Mouse (Mus musculus) urinary bladder, postnatal 36 days (tissue): Measurements from ENCODE around the gene Cmtm8.

Experiments
- DNase-seq, 2 experiments: peaks; one replicate each; pipeline ENCODE4 v3.0.0; 2022; ENCODE audit warnings: low spot score in 2 of 2, mixed read lengths in 1 of 2

Gene Cmtm8

GRCm38 (mm10) chr9:114844017-114844662, at the start of gene Cmtm8:
TSS of gene Cmtm8 (minus strand) at chr9:114844156.
- peak; percentile 10 to 38 for DNase-seq

DNA sequence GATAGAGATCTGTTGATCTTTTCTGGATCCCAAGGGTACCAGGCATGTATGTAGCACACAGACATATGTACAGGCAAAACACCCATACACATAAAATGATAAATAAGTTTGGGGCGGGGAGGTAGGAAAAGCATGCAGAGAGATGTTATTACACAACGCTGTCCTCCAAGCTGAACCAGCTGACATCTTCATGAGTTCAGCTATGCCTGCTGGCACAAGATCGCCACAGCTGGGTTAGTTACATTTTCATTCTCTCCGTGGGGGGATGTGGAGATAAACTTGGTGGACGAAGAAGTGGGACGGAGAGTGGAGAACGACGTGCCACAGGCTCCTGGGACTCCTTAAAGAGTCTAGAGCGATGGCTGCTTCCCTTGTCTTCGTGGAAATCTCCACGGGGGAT, 49.0 kb upstream of the Cmtm8 start:
- DNase-seq: no peak

- no peak for DNase-seq
Measured at GRCm38 (mm10) chr9:114890377-114890776, 46.4 kb upstream of the Cmtm8 start.

- DNase-seq: no peak
Measured at GRCm38 (mm10) chr9:114888856-114889407, 45.0 kb upstream of the Cmtm8 start.

DNA sequence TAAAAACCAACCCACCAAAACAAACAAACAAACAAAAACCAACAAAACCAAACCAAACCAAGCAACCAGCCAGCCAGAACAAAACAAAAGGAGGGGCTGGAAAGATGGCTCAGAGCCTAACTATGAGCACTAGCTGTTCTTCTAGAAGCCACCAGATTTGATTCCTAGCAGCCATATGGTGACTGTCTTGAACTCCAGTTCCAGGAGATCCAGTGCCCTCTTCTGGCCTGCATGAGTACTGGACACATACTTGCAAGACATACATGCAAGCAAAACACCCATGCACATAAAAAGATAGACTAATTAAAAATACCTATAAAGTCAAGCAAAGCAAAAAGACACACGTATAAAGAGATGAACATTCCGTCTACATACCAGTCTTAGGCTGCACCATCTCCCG, 43.7 kb upstream of the Cmtm8 start:
- DNase-seq: no peak

DNA sequence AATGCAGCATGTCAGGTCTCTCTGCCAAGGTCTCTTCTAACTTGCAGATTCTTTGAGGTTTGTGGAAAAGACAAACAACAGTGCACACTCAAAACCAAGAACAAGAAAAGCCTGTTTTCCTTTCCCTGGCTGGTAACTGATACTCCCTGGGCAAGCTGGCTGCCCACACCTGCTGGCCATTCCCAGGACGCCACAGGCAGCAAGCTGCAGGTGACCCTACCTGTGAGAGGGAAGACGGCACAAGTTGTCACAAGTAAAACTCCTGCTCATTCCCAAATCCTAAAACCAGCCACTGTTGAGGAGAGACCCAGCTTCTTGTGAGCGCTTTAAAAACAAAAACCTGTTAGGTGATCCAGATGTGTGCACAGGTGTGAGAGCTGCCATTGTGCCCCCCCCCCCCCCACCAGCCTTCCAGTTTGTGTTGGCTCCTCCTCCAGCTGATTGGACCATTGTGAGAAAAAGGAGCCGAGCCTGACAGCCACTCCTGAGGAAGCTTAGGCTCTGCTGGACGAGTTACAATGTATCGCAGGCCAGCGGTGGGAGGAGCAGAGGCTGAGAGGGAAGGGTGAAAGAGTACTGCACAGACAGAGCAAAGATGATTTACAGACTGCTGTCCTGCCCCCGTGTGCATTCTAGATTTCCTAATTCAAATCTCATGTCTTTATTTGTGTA, 42.2 kb upstream of the Cmtm8 start:
- peak in 1 of 2 experiments; percentile 3 for DNase-seq

DNA sequence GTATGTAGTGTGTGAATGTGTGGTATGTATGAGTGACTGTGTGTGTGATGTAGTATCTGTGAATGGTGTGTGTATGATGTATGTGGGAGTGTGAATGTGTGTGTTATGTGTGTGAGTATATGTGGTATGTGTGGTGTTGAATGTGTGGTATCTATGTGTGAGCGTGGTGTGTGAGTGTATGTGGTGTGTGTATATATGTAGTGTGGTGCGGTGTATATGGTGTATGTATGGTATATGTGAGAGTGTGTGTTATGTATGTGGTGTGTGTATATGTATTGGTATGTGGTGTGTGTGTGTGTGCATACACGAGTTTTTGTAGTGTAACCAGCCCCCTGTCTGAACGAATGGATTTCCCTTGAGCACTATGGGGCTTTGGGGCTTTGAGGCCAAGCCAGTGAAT, 41.6 kb upstream of the Cmtm8 start:
- no peak for DNase-seq

DNA sequence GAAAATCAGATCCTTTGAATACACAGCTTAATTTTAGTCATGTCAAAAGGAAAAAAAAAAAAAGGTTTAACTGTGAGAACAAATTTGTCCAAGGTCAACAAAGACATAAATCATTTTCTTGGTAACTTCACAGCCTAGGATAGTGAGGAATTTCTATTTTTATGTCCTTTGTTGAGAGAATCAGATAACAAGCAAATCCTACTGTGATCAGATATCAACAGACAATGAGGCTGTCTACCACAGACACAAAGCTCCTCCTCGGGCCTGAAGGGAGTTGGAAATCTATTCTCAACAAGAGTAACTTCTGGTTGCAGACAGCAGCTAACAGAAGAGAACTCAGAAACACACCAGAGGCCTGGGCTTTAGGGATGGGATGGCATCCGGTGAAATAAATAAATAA, 38.0 kb upstream of the Cmtm8 start:
- no peak for DNase-seq

GRCm38 (mm10) chr9:114855327-114855726, 11.4 kb upstream of the Cmtm8 start:
- no peak for DNase-seq

DNA sequence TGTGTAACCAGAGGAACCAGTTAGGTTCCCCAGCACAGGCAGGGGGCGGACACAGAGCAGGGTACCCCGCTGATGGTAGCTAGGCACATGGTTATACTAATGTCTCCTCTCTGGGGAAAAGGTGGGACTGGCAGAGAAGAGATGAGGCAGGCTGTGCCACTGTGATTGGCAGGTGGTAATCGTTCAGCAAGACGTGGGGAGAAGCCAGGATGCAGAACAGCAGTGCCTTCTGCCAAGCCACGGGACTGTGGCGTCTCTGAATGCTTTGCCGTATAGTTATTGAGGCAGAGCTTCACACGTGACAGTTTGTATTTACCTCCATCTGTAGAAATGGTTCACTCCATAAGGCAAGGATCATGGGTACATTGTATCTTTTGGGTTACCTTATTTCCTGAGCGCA, 10.7 kb upstream of the Cmtm8 start:
- DNase-seq: no peak

- DNase-seq: no peak
Measured at GRCm38 (mm10) chr9:114853336-114853735, 9.4 kb upstream of the Cmtm8 start.

GRCm38 (mm10) chr9:114851419-114852190, 7.6 kb upstream of the Cmtm8 start:
- no peak for DNase-seq

GRCm38 (mm10) chr9:114843634-114844016, 331 bp downstream of the Cmtm8 start:
- DNase-seq: peak; percentile 5 to 9

- DNase-seq: no peak
Measured at GRCm38 (mm10) chr9:114842886-114843285, 1.1 kb downstream of the Cmtm8 start.

- no peak for DNase-seq
Measured at GRCm38 (mm10) chr9:114842269-114842668, 1.7 kb downstream of the Cmtm8 start.

GRCm38 (mm10) chr9:114838870-114839269, 5.1 kb downstream of the Cmtm8 start:
- DNase-seq: no peak

GRCm38 (mm10) chr9:114831527-114831926, 12.4 kb downstream of the Cmtm8 start:
- DNase-seq: no peak

DNA sequence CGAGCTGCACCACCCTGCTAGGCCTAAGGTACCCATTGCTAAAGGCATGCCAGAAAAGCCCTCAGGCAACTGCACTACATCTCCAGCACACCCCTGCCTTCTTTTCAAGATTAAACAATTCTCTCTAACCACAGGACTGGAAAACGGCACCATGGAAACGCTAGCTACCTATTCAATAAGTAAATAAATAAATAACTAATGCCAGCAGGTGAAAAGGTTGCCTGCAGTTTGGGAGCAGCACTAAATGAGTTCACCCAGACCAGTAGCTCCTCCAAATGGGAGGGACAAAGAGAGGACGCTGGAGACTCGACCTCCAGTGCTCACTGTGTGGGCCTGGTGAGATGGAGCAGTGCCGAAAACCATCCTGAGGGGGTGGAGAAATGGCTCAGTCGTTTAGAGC, 13.6 kb downstream of the Cmtm8 start:
- DNase-seq: no peak

DNA sequence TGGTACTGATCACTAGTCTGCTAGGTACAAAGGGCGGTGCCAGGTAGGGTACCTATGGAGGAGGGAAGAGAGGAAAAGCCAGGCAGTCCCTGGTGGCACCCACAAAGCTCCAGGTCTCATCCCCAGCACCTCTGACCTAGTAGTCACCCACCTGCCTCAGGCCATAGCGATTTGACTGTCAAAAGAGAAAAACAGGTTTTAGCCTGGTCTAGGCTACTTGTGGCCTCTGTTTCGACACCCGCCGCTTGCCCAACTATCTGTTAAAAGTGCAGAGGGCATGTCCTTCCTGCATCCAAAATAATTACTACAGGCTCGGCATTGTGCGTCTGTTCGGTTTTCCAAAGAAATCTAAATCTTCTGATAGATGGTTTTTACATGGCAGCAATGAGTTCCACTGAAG, 14.3 kb downstream of the Cmtm8 start:
- DNase-seq: no peak

DNA sequence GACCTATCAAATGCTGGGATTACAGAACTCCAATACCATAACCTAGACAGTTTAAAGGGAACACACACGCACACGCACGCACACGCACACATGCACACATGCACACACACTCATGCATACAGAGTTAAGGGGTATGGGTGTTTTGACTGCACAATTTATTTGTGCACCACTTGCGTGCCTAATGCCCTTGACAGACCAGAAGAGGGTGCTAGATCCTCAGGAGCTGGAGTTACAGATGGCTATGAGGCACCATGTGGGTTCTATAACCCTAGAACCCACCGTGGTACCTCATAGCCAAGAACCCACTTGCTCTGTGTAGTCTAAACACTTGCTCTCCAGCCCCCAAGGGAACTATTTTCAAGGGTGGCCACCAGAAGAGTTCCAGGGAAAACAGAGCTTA, 15.6 kb downstream of the Cmtm8 start:
- no peak for DNase-seq

- no peak for DNase-seq
Measured at GRCm38 (mm10) chr9:114827242-114827852, 16.6 kb downstream of the Cmtm8 start.

DNA sequence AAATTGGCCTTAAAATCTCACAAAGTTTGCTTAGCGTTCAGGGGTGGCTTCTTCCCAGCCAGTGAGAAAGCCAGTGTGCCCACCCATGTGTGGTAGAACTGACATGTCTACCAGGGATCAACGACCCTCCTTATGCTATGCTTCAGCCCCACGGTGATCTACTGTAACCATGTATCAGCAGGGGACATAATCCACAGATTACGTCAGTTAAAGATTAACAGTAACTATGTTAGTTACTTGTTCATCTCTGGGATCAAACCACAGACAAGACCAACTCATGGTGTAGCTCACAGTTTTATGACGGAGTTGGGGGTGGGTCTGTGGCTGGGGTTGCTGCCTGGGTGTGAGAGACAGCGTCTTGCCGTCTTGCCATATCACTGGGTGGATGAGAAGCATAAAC, 19.8 kb downstream of the Cmtm8 start:
- no peak for DNase-seq
